Mouse (Mus musculus) right cerebral cortex, postnatal 25 days (tissue): ENCODE measurements at regions not wholly inside any gene's neighbourhood (a gene's known extent, or its start where the extent isn't known, plus 50 kb on each side); places are given as distances from the start of the nearest gene placed in this dataset.

Experiments used
- DNase-seq: peaks from one replicate; pipeline ENCODE4 v3.0.0; 2022

GRCm38 (mm10) chr9:61187713-61188399 is 184.3 kb upstream of the Tle3 start:
- DNase-seq: no peak

- no peak for DNase-seq
Observed at GRCm38 (mm10) chr9:61189295-61189694, 182.9 kb upstream of the Tle3 start.

- DNase-seq: no peak
Observed at GRCm38 (mm10) chr9:61199077-61199753, 173.0 kb upstream of the Tle3 start.

GRCm38 (mm10) chr9:61199891-61200290 is 172.3 kb upstream of the Tle3 start:
- no peak for DNase-seq

GRCm38 (mm10) chr9:61200295-61200955 is 171.7 kb upstream of the Tle3 start:
- DNase-seq: no peak

- DNase-seq: no peak
Observed at GRCm38 (mm10) chr9:61205049-61205448, 167.1 kb upstream of the Tle3 start.

GRCm38 (mm10) chr9:61206725-61207365 is 165.3 kb upstream of the Tle3 start:
- DNase-seq: no peak

- no peak for DNase-seq
Observed at GRCm38 (mm10) chr9:61207423-61208150, 164.6 kb upstream of the Tle3 start.

- DNase-seq: no peak
Observed at GRCm38 (mm10) chr9:61211627-61212026, 160.5 kb upstream of the Tle3 start.

GRCm38 (mm10) chr9:61214943-61215342 is 157.2 kb upstream of the Tle3 start:
- DNase-seq: no peak

GRCm38 (mm10) chr9:61216012-61216770 is 156.0 kb upstream of the Tle3 start:
- DNase-seq: no peak

GRCm38 (mm10) chr9:61220017-61220416 is 152.1 kb upstream of the Tle3 start:
- DNase-seq: no peak

GRCm38 (mm10) chr9:61222212-61223003 is 149.8 kb upstream of the Tle3 start:
- no peak for DNase-seq

GRCm38 (mm10) chr9:61225020-61225652 is 147.0 kb upstream of the Tle3 start:
- no peak for DNase-seq

- no peak for DNase-seq
Observed at GRCm38 (mm10) chr9:61225882-61226281, 146.3 kb upstream of the Tle3 start.

- DNase-seq: no peak
Observed at GRCm38 (mm10) chr9:61226596-61227384, 145.4 kb upstream of the Tle3 start.

- no peak for DNase-seq
Observed at GRCm38 (mm10) chr9:61227492-61228229, 144.5 kb upstream of the Tle3 start.

- no peak for DNase-seq
Observed at GRCm38 (mm10) chr9:61228230-61228631, 143.9 kb upstream of the Tle3 start.

- no peak for DNase-seq
Observed at GRCm38 (mm10) chr9:61230306-61230705, 141.9 kb upstream of the Tle3 start.
